Mouse (Mus musculus): ENCODE measurements around the gene Bglap3.

The Bglap3 gene

DNA sequence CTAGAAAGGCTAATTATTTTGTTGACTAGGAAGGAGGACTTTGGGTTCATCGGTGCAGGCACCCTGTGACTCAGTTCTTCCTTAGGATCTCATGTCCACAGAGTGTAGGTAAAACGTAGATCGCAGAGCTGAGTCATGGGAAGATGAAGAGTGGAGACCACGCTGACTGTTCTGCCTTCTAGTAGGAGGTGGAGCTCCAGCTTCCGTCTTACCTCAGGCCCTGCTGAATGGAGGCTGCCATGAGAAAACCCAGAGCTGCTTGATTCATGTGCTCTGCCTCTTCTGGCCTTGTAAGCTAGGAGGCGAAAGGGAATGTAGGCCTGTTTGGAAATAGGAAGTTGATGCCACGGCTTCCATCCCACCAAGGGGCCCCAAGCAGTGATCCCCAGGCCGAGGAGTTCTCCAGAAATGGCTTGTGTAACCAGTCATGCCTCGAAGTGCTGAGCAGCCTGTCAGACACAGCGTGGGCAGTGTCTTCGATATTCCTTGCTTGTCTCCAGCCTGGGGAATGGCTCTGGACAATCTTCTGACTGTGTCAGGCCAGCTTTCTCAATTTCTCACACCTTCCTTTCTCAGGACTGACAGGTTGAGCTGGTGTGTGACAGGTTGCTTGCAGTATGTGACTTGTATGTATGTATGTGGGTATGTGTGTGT, 35.0 kb downstream of the Bglap3 start:
- in situ Hi-C loops (cut with MboI; ENCODE audit: unreplicated experiment in 2 of 2), result no loop called here

DNA sequence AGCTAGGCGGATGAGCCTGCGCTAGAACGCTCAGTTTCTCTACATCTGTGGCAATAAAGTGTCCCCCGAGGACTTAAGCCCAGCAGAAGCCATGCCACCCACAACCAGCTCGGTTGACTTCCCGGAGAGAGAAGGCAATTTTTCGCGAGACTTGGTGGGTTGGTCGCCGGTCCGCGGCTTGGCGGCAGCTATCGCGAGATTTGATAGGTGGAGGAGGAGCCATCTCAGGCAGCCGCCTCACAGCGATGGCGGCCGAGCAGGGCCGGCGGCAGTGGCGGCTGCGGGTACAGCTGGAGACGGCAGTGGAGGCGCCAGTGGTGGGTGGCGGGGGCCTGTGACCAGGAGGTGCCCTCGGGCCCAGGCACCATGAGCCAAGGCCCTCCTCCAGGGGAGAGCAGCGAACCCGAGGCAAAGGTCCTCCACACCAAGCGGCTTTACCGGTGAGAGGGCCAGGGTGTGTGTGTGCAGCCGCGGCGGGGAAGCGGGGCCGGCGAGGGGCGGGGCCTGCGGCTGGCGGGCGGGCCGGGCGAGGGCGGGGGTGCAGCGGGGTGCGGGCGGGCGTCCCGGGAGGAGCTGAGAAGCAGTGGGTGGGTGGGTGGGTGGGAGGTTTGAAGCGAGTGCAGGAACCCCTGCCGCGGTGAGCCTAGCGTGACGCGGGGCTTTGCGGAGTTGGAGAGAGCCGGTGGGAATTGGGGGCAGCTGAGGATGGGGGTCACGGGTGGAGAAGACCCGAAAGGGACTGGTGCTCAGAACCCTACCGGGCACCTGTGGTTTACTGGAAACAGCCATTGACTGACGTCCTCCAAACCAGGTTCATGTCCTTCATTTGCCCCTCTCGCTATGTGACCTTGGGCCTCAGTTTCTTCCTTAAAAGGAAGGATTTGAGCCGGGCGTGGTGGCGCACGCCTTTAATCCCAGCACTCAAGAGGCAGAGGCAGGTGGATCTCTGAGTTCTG, 36.2 kb downstream of the Bglap3 start, which contains the start of the genes Tmem79 and Smg5:
Gene Tmem79 (minus strand): TSS at position 91 of the 956 bp plus-strand sequence.
Gene Smg5 (plus strand): TSS at position 203 of the 956 bp plus-strand sequence.
- in situ Hi-C loops (cut with MboI; ENCODE audit: unreplicated experiment in 2 of 2), result no loop called here

DNA sequence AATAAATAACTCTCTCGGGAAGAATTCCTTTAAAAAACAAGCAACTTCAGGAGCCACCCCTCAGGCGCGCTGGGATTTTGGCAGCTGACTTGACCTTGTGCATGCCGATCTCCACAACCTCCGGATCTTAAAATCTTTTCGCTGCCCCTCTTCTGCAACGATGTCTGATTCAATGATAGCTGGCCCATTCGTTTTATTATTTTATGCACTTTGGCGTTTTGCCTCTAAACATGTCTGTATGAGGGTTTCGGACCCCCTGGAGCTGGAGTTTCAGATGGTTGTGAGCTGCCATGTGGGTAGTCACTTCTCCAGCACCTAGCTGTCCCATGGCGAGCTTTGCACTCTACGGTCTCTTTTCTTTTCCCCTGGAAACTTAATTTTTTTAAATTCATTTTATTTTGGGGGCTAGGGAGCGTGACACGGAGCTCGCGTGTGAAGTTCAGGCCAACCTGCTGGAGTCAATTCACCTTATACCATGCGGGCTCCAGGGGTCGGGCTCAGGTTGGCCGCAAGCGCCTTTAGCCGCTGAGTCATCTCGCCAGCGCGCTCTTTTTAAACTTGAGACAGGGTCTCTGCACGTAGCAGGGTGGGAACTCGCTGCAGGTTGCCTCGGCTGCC, 37.0 kb downstream of the Bglap3 start:
- in situ Hi-C loops (cut with MboI; ENCODE audit: unreplicated experiment in 2 of 2), result no loop called here

DNA sequence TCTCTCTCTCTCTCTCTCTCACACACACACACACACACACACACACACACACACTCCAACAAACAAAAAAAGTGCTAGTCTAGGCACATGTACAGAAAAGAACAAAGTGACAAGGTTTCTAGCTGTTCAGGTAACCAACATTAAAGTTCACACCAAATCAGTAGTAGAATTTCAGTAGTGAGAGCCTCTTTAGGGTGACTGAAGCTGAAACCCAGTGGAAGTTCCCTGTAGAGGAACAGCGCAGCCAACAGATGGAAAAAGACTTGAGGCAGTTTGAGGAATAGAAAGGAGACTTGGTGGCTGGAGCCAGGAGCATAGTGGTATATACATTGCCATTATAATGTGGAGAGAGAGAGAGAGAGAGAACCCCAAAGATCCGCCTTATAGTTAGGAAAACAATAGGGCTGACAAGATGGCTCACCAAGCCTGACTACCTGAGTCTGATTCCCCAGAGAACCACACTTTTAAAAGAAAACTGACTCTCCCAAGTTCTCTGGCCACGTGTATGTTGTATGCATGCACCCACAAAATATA, 37.6 kb downstream of the Bglap3 start:
- in situ Hi-C loops (cut with MboI; ENCODE audit: unreplicated experiment in 2 of 2), result loop anchor here (5.0 kb wide), 2 partner anchors 72 to 137 kb away; no protein-coding TSS in a partner anchor

DNA sequence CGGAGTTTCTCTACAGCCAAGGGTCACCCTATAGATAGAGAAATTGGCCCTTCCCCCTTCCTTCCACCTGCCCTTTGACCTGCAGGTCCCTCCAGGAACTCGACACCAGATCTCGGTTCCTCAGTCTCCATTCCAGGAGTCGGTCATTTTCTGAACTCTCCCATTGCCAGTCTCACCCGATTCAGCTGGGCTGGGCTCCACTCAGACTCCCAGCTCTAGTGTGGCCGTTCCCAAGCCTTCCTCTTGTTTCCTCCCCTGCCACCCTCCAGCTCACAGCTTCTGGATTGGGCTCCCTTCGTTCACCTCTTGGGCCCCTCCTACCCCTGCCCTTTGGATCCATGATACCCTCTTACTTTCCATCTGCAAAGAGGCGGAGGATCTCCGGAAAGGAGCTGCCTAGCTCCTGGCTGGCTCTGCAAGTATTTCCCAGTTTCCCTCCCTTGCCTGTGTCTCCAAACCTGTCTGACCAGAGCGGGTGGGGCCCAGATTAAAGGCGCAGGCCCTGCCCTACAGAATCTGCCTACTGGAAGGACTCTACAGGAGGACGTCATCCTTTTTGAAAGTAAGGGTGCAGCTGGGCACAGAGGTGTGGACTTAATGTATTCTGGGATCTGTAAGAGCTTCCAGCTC, 38.4 kb downstream of the Bglap3 start:
- in situ Hi-C loops (cut with MboI; ENCODE audit: unreplicated experiment in 2 of 2), result loop anchor here (5.0 kb wide), 2 partner anchors 73 to 138 kb away; no protein-coding TSS in a partner anchor

DNA sequence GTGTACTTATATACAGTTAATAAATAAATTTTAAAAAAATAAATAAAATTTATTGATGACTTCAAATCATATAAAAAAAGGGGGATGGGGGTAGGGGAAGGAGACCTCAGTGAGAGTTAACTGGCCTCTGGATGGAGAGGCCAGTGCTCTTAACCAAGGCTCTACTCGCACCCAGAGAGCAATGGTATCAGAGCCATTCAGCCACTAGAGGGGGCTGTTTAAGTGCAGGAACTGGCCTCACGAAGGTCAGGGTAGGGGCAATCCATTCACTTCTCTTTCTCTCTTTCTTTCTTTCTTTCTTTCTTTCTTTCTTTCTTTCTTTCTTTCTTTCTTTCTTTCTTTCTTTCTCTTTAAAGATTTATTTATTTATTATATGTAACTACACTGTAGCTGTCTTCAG, 41.3 kb downstream of the Bglap3 start:
- in situ Hi-C loops (cut with MboI; ENCODE audit: unreplicated experiment in 2 of 2), result loop anchor here (5.0 kb wide), 2 partner anchors 76 to 141 kb away; no protein-coding TSS in a partner anchor

DNA sequence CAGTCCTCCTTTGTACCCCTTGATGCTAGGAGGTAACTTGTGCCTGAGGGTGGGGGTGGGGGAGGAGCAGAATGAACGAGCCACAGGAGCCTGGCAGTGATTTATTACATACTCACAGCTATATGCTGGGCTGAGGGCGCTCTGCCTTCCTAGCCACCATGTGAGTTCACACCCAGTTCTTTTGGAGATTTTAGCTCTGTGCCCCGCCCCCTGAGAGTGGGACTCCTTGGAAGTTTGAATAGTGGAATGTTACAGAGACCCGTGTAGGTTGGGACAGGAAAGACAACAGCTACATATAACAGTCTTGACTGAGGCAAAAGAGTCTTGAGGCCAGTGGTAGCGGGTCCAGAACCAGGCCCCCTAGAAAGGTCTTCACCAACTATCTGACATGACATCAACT, 43.6 kb downstream of the Bglap3 start:
- in situ Hi-C loops (cut with MboI; ENCODE audit: unreplicated experiment in 2 of 2), result no loop called here

DNA sequence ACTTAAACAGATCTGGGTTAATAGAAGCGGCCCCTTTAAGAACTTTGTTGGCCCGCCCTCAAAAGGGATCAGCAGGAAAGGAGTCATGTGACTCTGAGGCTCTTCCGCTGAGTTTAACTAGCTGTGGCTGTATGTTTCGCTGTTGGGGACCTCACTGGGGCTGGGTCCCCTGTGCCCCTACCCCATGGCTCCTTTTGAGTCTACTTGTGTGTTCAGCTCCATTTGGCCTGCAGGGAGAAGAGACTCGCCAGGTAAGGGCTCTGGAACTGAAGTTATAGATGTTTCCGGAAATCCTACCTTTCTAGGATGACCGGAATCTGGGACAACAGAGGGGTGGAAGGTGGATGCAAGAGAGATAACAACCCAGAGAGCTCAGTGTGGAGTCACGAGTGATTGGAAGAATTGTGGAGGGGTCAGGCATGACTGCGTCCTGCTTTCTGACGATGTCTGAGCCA, 47.6 kb downstream of the Bglap3 start, which contains the start of gene Glmp:
Gene Glmp (plus strand): TSS at position 73 of the 455 bp plus-strand sequence.
- in situ Hi-C loops (cut with MboI; ENCODE audit: unreplicated experiment in 2 of 2), result loop anchor here in 1 of 2 experiments (25.0 kb wide), 2 partner anchors 737 to 1712 kb away; no protein-coding TSS in a partner anchor

Measured in v-Abl transformed pro-B cells (cell line).